ENCODE assay signal across 21 mouse cellular contexts in the genomic region with DNA sequence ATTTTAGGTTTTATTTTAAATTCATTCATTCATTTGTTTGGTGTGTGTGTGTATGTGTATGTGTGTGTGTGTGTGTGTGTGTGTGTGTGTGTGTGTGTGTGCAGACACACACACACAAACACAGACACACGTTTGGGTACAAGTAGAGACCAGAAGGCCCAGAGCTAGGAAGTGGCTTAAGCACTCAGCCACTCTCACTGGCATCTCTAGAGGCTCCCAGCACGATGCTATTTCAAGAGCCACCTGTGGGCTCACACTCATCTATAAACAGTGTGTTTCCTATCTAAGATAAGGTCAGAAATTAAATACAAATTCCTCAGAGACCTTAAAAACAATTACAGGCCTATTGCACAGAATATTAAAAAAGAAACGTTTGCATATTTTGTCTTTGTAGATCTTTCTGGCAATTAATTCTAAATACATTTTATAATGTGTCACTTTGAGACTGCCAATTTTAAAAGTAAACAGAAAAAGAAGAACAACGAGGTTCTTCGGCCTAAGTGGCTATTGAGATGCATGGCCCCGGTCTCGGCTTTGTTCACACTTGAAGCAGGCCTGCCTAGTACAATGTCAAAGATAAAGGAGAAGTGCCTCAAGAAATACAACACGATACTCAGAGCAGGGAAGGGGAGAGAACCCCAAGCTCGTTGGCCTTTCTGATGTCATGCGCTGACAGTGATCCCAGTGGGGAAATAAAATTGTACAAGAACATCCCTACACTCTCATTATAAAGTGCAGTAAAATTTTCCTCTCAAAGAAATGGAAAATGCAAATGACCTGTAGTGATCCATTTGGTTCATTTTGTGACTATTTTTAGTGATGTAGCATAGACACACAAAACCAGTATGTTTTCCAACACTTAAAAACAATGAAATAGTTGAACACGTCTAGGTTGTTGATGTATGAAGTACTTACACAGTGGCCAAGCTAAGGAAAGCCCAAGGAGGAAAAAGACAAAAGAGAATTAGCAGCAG.
DNase-seq lines count a peak whose midpoint lies in the region; ATAC-seq and TF ChIP-seq lines count a peak whose summit lies in the region.
"Had no signal": no experiment of that assay in that cellular context is flagged by ENCODE, and none has a peak within 500 bp of the region (broad histone marks: within the 10 kb centered on the region; RNA-seq: fewer than 3 reads in every experiment).

No protein-coding gene starts in this region.

- ATAC-seq in forebrain, embryonic 12.5 days (ENCODE audit: low FRiP score), result no peak
- ATAC-seq in forebrain, embryonic 11.5 days (replicated peaks; ENCODE audit: low FRiP score), result no peak
- ATAC-seq in midbrain, embryonic 15.5 days (replicated peaks), result peak; percentile 65; the same call in 1 of the 2 replicates
- ATAC-seq in midbrain, embryonic 13.5 days, result no peak
- ATAC-seq in lung, embryonic 14.5 days (ENCODE audit: insufficient read depth), result no peak
- ATAC-seq: liver, postnatal 0 days had no signal

- H3K4me2 ChIP-seq in forebrain, embryonic 12.5 days, result no peak overlapping the region
- H3K4me2 ChIP-seq in forebrain, embryonic 11.5 days (ENCODE audit: low read depth, low read length, severe bottlenecking), result no peak overlapping the region
- no peak overlapping the region for H3K4me2 ChIP-seq in midbrain, embryonic 15.5 days
- no peak overlapping the region for H3K4me2 ChIP-seq in midbrain, embryonic 13.5 days (replicated peaks)
- H3K4me2 ChIP-seq in lung, embryonic 14.5 days, result no peak overlapping the region
- H3K4me2 ChIP-seq: embryonic facial prominence, embryonic 15.5 days; heart, embryonic 13.5 days; hindbrain, embryonic 12.5 days had no signal

- no peaks in the 10 kb centered on the region for H3K36me3 ChIP-seq in forebrain, embryonic 12.5 days (replicated peaks)
- H3K36me3 ChIP-seq in forebrain, embryonic 11.5 days (ENCODE audit: control insufficient read depth, insufficient read depth, low read length), result no peaks in the 10 kb centered on the region
- no peaks in the 10 kb centered on the region for H3K36me3 ChIP-seq in midbrain, embryonic 15.5 days (replicated peaks)
- no peaks in the 10 kb centered on the region for H3K36me3 ChIP-seq in midbrain, embryonic 13.5 days
- 0 out of 2 replicates have a peak, but pooled peaks cover 7% of the 10 kb centered on the region for H3K36me3 ChIP-seq in lung, embryonic 14.5 days (ENCODE audit: insufficient read depth)
- H3K36me3 ChIP-seq: heart, embryonic 13.5 days; hindbrain, embryonic 12.5 days had no signal

- H3K9me3 ChIP-seq in forebrain, embryonic 12.5 days, result no peaks in the 10 kb centered on the region
- no peaks in the 10 kb centered on the region for H3K9me3 ChIP-seq in forebrain, embryonic 11.5 days (ENCODE audit: control insufficient read depth, low read length)
- no peaks in the 10 kb centered on the region for H3K9me3 ChIP-seq in midbrain, embryonic 15.5 days
- no peaks in the 10 kb centered on the region for H3K9me3 ChIP-seq in midbrain, embryonic 13.5 days
- no peaks in the 10 kb centered on the region for H3K9me3 ChIP-seq in lung, embryonic 14.5 days (ENCODE audit: low read depth, low read length)
- H3K9me3 ChIP-seq: embryonic facial prominence, embryonic 15.5 days; heart, embryonic 13.5 days; hindbrain, embryonic 12.5 days; megakaryocyte, embryonic 14.5 days had no signal

- H3K9ac ChIP-seq in forebrain, embryonic 12.5 days, result no peak overlapping the region
- no peak overlapping the region for H3K9ac ChIP-seq in forebrain, embryonic 11.5 days (ENCODE audit: low read length)
- H3K9ac ChIP-seq in midbrain, embryonic 15.5 days, result no peak overlapping the region
- no peak overlapping the region for H3K9ac ChIP-seq in midbrain, embryonic 13.5 days (replicated peaks)
- H3K9ac ChIP-seq in lung, embryonic 14.5 days, result no peak overlapping the region
- H3K9ac ChIP-seq: embryonic facial prominence, embryonic 15.5 days; heart, embryonic 13.5 days; hindbrain, embryonic 12.5 days; liver, postnatal 0 days had no signal

- no peak overlapping the region for H3K4me3 ChIP-seq in forebrain, embryonic 12.5 days (replicated peaks)
- no peak overlapping the region for H3K4me3 ChIP-seq in forebrain, embryonic 11.5 days (ENCODE audit: low read depth, low read length)
- H3K4me3 ChIP-seq in midbrain, embryonic 15.5 days, result no peak overlapping the region
- H3K4me3 ChIP-seq in midbrain, embryonic 13.5 days (replicated peaks), result no peak overlapping the region
- H3K4me3 ChIP-seq in lung, embryonic 14.5 days (ENCODE audit: low read depth, low read length), result no peak overlapping the region
- H3K4me3 ChIP-seq: embryonic facial prominence, embryonic 15.5 days; heart, embryonic 13.5 days; hindbrain, embryonic 12.5 days; megakaryocyte, embryonic 14.5 days had no signal

- peaks cover 9% of the 10 kb centered on the region; the same call in 1 of the 2 replicates for H3K4me1 ChIP-seq in forebrain, embryonic 12.5 days
- H3K4me1 ChIP-seq in forebrain, embryonic 11.5 days (replicated peaks; ENCODE audit: control insufficient read depth, insufficient read depth, low read length), result no peaks in the 10 kb centered on the region
- H3K4me1 ChIP-seq in midbrain, embryonic 15.5 days, result peaks cover 11% of the 10 kb centered on the region
- 0 out of 2 replicates have a peak, but pooled peaks cover 7% of the 10 kb centered on the region for H3K4me1 ChIP-seq in midbrain, embryonic 13.5 days (replicated peaks)
- H3K4me1 ChIP-seq in lung, embryonic 14.5 days (ENCODE audit: insufficient read depth), result no peaks in the 10 kb centered on the region
- H3K4me1 ChIP-seq: embryonic facial prominence, embryonic 15.5 days; hindbrain, embryonic 12.5 days had no signal

- H3K27ac ChIP-seq in forebrain, embryonic 12.5 days, result 0 out of 2 replicates have a peak overlapping the region, but pooled peaks have one; percentile 31
- no peak overlapping the region for H3K27ac ChIP-seq in forebrain, embryonic 11.5 days (ENCODE audit: low read depth, low read length)
- no peak overlapping the region for H3K27ac ChIP-seq in midbrain, embryonic 15.5 days
- H3K27ac ChIP-seq in midbrain, embryonic 13.5 days, result no peak overlapping the region
- no peak overlapping the region for H3K27ac ChIP-seq in lung, embryonic 14.5 days (ENCODE audit: low read depth)
- H3K27ac ChIP-seq: embryonic facial prominence, embryonic 15.5 days; heart, embryonic 13.5 days; hindbrain, embryonic 12.5 days had no signal

- no peaks in the 10 kb centered on the region for H3K27me3 ChIP-seq in forebrain, embryonic 12.5 days
- H3K27me3 ChIP-seq in forebrain, embryonic 11.5 days (ENCODE audit: control insufficient read depth, insufficient read depth, low read length), result no peaks in the 10 kb centered on the region
- H3K27me3 ChIP-seq in midbrain, embryonic 15.5 days (replicated peaks), result no peaks in the 10 kb centered on the region
- no peaks in the 10 kb centered on the region for H3K27me3 ChIP-seq in midbrain, embryonic 13.5 days
- no peaks in the 10 kb centered on the region for H3K27me3 ChIP-seq in lung, embryonic 14.5 days (ENCODE audit: insufficient read depth, low read length)
- H3K27me3 ChIP-seq: embryonic facial prominence, embryonic 15.5 days; hindbrain, embryonic 12.5 days; megakaryocyte, embryonic 14.5 days had no signal

- DNase-seq in forebrain, embryonic 11.5 days (ENCODE audit: low spot score), result no peak
- DNase-seq in lung, embryonic 14.5 days, result peak; percentile 12
- no peak for DNase-seq in layer of hippocampus, postnatal 36 days
- no peak for DNase-seq in layer of hippocampus, postnatal 10 days (ENCODE audit: low spot score in 2 of 2)
- DNase-seq: adrenal gland, postnatal 14 days; cerebellum, adult 9-10 months; gastrocnemius, postnatal 10 days; heart, adult 18-20 months; heart, postnatal 14 days; kidney, adult 8-10 months; kidney, postnatal 10 days; liver, postnatal 0 days; thymus, adult 18-20 months; thymus, postnatal 36 days had no signal

- WGBS in forebrain, embryonic 12.5 days, result 43% methylated on average over 11 of the region's 11 CpGs
- WGBS in forebrain, embryonic 11.5 days, result 59% methylated on average over 11 of the region's 11 CpGs
- WGBS in midbrain, embryonic 15.5 days, result 51% methylated on average over 11 of the region's 11 CpGs
- WGBS in midbrain, embryonic 13.5 days, result 58% methylated on average over 11 of the region's 11 CpGs
- 28% methylated on average over 11 of the region's 11 CpGs for WGBS in lung, embryonic 14.5 days

- no peak for TF ChIP-seq CTCF in lung, embryonic 14.5 days (IDR thresholded peaks at IDR 0.05; ENCODE audit: low read depth)
